Mouse (Mus musculus) urinary bladder, postnatal 14 days (tissue): ENCODE data around the gene Mfge8.

Experiments
- DNase-seq: peaks from one replicate; pipeline ENCODE4 v3.0.0; 2021; ENCODE audit warnings: low spot score

The Mfge8 gene

GRCm38 (mm10) chr7:79129883-79130282 lies 19.0 kb downstream of the Mfge8 start:
- DNase-seq = no peak

DNA sequence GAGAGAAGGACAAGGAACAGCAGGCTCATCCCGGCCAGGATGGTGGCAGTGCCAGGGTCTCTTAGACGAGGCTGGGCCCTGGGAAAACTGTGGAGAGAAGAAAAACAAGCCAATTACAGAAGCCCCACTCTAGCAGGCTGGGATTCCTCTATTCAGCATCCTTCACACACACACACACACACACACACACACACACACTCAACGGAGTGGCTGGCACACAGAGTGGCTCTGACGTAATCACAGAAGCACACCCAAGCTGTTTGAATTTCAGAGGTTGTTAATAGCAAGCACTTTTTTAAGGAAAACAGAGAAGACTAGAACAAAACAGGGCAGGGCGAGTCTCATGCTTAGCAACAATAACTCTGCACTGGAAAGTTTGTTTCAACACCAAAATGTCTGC lies 25.4 kb downstream of the Mfge8 start:
- DNase-seq = no peak

- DNase-seq = no peak
Observed at GRCm38 (mm10) chr7:79113848-79114247, 35.0 kb downstream of the Mfge8 start.

GRCm38 (mm10) chr7:79096492-79096891 lies 52.4 kb downstream of the Mfge8 start:
- no peak for DNase-seq

- peak; percentile 10 for DNase-seq
Observed at GRCm38 (mm10) chr7:79089111-79089510, 59.7 kb downstream of the Mfge8 start.
